Mouse (Mus musculus) CH12.LX (cell line): ENCODE measurements at regions not wholly inside any gene's neighbourhood (a gene's known extent, or its start where the extent isn't known, plus 50 kb on each side); places are given as distances from the start of the nearest gene placed in this dataset.

ENCODE experiments used
- CTCF ChIP-seq, 2 experiments: IDR thresholded peaks in 1 of 2; conservative IDR thresholded peaks in 1 of 2; 2 replicates each; pipeline ENCODE4 v1.5.1; 2011 to 2012; ENCODE audit warnings: low read depth in 2 of 2, low read length in 2 of 2, improper control_type of control experiment in 1 of 2, inconsistent platforms in 1 of 2, mild to moderate bottlenecking in 1 of 2, moderate library complexity in 1 of 2
- RAD21 ChIP-seq: IDR thresholded peaks from 2 replicates; pipeline ENCODE4 v1.6.1; 2011; ENCODE audit warnings: low read depth, mild to moderate bottlenecking, low read length, improper control_type of control experiment, moderate library complexity

DNA sequence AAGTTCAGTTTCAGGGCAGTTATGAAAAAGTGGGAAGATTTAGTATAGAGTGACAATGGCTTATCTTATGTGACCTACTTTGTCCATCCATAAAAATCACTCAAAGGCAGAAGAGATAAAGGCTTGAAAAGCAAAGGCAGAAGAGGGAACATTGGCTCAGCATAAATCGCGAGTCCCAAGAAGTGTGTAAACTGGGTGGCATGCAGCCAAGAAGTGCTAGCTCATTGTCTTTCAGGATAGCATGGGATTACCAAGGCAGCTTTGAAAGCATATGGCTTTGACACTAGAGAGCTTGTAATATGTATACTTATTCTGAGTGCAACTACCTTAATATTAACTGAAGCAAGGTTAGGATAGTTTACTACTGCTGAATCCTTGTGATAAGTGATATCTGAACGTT is 750.5 kb downstream of the Flrt2 start:
- TF ChIP-seq CTCF (conservative IDR thresholded peaks at IDR 0.05 in 1 of 2, IDR thresholded peaks at IDR 0.05 in 1 of 2; ENCODE audit: low read depth in 2 of 2, low read length in 2 of 2): no peak
- TF ChIP-seq RAD21: no peak
